Mouse (Mus musculus): ENCODE measurements around the gene Kiss1. TPM values are rescaled to one million over a fixed set of nuclear protein-coding genes. Genes with fewer than 3 reads are reported as not detected.

Kiss1 gene
- polyA plus RNA-seq, 1 experiment from 2014 or later = not detected

DNA sequence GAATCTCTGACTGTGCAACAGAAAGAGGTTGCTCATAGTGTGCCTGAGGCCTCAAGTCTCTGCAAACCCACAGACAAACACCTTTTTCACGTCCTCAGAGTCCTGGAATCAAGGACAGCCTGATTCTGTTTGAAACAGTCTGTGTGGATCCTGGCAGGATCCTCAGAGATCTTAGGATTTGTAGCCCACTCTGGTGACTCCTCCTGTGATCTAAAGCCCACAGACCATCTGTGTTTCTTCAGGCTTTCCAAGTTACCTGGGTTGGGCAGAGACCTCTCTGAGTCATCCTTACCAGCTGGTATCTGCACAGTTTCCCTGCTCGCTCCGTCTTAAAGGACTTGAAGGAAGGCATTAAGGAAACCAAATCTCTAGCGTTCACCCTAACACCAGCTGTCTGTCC, 34.6 kb upstream of the Kiss1 start:
- WGBS = 74% methylated on average over 4 of the region's 4 CpGs
- no peak for ATAC-seq (replicated peaks; ENCODE audit: low FRiP score, low TSS enrichment, low read depth)

GRCm38 (mm10) chr1:133287880-133288279, 33.8 kb upstream of the Kiss1 start:
- WGBS = 87% methylated on average over 12 of the region's 12 CpGs
- Histone ChIP-seq H3K36me3 (ENCODE audit: control insufficient read depth, insufficient read depth, low read length) (peaks cover 24% of the 10 kb centered on the region; the same call in 1 of the 2 replicates), H3K27ac (ENCODE audit: low read depth) (no peak overlapping the region), H3K27me3 (replicated peaks; ENCODE audit: control insufficient read depth, insufficient read depth, low read length) (no peaks in the 10 kb centered on the region), H3K4me1 (replicated peaks; ENCODE audit: control insufficient read depth, insufficient read depth, low read length) (no peaks in the 10 kb centered on the region), H3K9me3 (ENCODE audit: control insufficient read depth, low read length) (no peaks in the 10 kb centered on the region), H3K4me2 (ENCODE audit: low read length) (no peak overlapping the region), H3K9ac (ENCODE audit: low read length) (no peak overlapping the region), H3K4me3 (ENCODE audit: low read depth, low read length) (no peak overlapping the region)
- ATAC-seq (replicated peaks; ENCODE audit: low FRiP score, low TSS enrichment, low read depth) (no peak), DNase-seq (ENCODE audit: low spot score) (no peak)

More for the DNA sequence above, 34.6 kb upstream of the Kiss1 start:
- H3K4me3 ChIP-seq (ENCODE audit: low read depth, low read length) = no peak overlapping the region
- no peaks in the 10 kb centered on the region for H3K4me1 ChIP-seq (replicated peaks; ENCODE audit: control insufficient read depth, insufficient read depth, low read length)
- no peak overlapping the region for H3K4me2 ChIP-seq (ENCODE audit: low read length)
- no peak overlapping the region for H3K27ac ChIP-seq (ENCODE audit: low read depth)
- peaks cover 24% of the 10 kb centered on the region; the same call in 1 of the 2 replicates for H3K36me3 ChIP-seq (ENCODE audit: control insufficient read depth, insufficient read depth, low read length)
- H3K9ac ChIP-seq (ENCODE audit: low read length) = no peak overlapping the region
- no peak for DNase-seq (ENCODE audit: low spot score)
- no peaks in the 10 kb centered on the region for H3K27me3 ChIP-seq (replicated peaks; ENCODE audit: control insufficient read depth, insufficient read depth, low read length)
- H3K9me3 ChIP-seq (ENCODE audit: control insufficient read depth, low read length) = no peaks in the 10 kb centered on the region

DNA sequence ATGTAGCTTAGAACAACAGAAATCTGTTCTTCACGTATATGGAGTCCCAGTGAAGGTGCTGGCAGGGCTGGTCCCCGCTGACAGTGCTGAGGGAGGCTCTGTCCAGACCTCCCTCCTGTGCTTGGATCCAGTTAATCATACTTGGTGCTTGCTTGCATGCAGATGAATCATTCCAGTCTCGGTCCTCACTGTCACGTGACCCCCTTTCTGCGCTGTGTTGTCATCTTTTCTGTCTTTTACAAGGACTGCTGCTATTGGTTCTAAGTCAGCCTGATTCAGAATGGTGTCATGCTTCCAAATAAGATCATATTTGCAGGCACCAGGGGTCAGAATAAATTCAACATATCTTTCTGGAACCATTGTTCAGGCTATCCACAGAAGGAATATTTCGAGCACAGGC, 29.8 kb upstream of the Kiss1 start:
- Histone ChIP-seq H3K4me2 (ENCODE audit: low read length) (no peak overlapping the region), H3K27ac (ENCODE audit: low read depth) (no peak overlapping the region), H3K9ac (ENCODE audit: low read length) (no peak overlapping the region), H3K4me1 (replicated peaks; ENCODE audit: control insufficient read depth, insufficient read depth, low read length) (no peaks in the 10 kb centered on the region), H3K36me3 (ENCODE audit: control insufficient read depth, insufficient read depth, low read length) (peaks cover 17% of the 10 kb centered on the region; the same call in 1 of the 2 replicates), H3K27me3 (replicated peaks; ENCODE audit: control insufficient read depth, insufficient read depth, low read length) (no peaks in the 10 kb centered on the region), H3K9me3 (ENCODE audit: control insufficient read depth, low read length) (no peaks in the 10 kb centered on the region), H3K4me3 (ENCODE audit: low read depth, low read length) (no peak overlapping the region)
- 89% methylated on average over 6 of the region's 6 CpGs for WGBS
- ATAC-seq (replicated peaks; ENCODE audit: low FRiP score, low TSS enrichment, low read depth) (no peak), DNase-seq (ENCODE audit: low spot score) (no peak)

DNA sequence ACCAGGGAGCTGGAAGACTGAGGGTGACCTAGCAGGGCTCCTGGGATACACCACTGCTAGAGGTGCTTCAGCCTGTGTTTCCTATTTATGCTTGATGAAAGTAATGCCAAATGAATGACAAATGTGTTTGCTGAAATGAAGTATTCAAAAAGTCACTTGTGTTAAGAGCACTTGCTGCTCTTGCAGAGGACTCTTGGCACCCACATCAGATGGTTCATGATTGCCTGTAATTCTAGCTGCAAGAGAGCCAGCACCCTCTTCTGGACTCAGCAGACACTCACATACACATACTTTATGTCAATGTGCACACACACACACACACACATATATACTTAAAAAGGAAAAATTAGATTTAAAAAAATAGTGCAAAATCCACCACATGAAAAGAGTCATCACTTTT, 29.1 kb upstream of the Kiss1 start:
- ATAC-seq (replicated peaks; ENCODE audit: low FRiP score, low TSS enrichment, low read depth) (no peak), DNase-seq (ENCODE audit: low spot score) (no peak)
- Histone ChIP-seq H3K4me3 (ENCODE audit: low read depth, low read length) (no peak overlapping the region), H3K27me3 (replicated peaks; ENCODE audit: control insufficient read depth, insufficient read depth, low read length) (no peaks in the 10 kb centered on the region), H3K9me3 (ENCODE audit: control insufficient read depth, low read length) (no peaks in the 10 kb centered on the region), H3K36me3 (ENCODE audit: control insufficient read depth, insufficient read depth, low read length) (peaks cover 13% of the 10 kb centered on the region; the same call in 1 of the 2 replicates), H3K4me2 (ENCODE audit: low read length) (no peak overlapping the region), H3K27ac (ENCODE audit: low read depth) (no peak overlapping the region), H3K4me1 (replicated peaks; ENCODE audit: control insufficient read depth, insufficient read depth, low read length) (no peaks in the 10 kb centered on the region), H3K9ac (ENCODE audit: low read length) (no peak overlapping the region)

GRCm38 (mm10) chr1:133296376-133296775, 25.3 kb upstream of the Kiss1 start:
- Histone ChIP-seq H3K27me3 (replicated peaks; ENCODE audit: control insufficient read depth, insufficient read depth, low read length) (no peaks in the 10 kb centered on the region), H3K4me3 (ENCODE audit: low read depth, low read length) (no peak overlapping the region), H3K4me1 (replicated peaks; ENCODE audit: control insufficient read depth, insufficient read depth, low read length) (peaks cover 8% of the 10 kb centered on the region; the same call in 1 of the 2 replicates), H3K27ac (ENCODE audit: low read depth) (no peak overlapping the region), H3K4me2 (ENCODE audit: low read length) (no peak overlapping the region), H3K9me3 (ENCODE audit: control insufficient read depth, low read length) (no peaks in the 10 kb centered on the region), H3K9ac (ENCODE audit: low read length) (no peak overlapping the region), H3K36me3 (ENCODE audit: control insufficient read depth, insufficient read depth, low read length) (peaks cover 15% of the 10 kb centered on the region)
- DNase-seq (ENCODE audit: low spot score) (no peak), ATAC-seq (replicated peaks; ENCODE audit: low FRiP score, low TSS enrichment, low read depth) (no peak)
- 92% methylated on average over 9 of the region's 9 CpGs for WGBS

- DNase-seq (ENCODE audit: low spot score) = no peak
- Histone ChIP-seq H3K9ac (ENCODE audit: low read length) (no peak overlapping the region), H3K4me1 (replicated peaks; ENCODE audit: control insufficient read depth, insufficient read depth, low read length) (peaks cover 16% of the 10 kb centered on the region; the same call in 1 of the 2 replicates), H3K36me3 (ENCODE audit: control insufficient read depth, insufficient read depth, low read length) (peaks cover 15% of the 10 kb centered on the region), H3K27ac (ENCODE audit: low read depth) (no peak overlapping the region), H3K9me3 (ENCODE audit: control insufficient read depth, low read length) (no peaks in the 10 kb centered on the region), H3K27me3 (replicated peaks; ENCODE audit: control insufficient read depth, insufficient read depth, low read length) (no peaks in the 10 kb centered on the region), H3K4me3 (ENCODE audit: low read depth, low read length) (no peak overlapping the region), H3K4me2 (ENCODE audit: low read length) (no peak overlapping the region)
- 57% methylated on average over 14 of the region's 14 CpGs for WGBS
- ATAC-seq (replicated peaks; ENCODE audit: low FRiP score, low TSS enrichment, low read depth) = no peak
Measured at GRCm38 (mm10) chr1:133298816-133299215, 22.9 kb upstream of the Kiss1 start.

GRCm38 (mm10) chr1:133302540-133302939, 19.1 kb upstream of the Kiss1 start:
- H3K4me1 ChIP-seq (replicated peaks; ENCODE audit: control insufficient read depth, insufficient read depth, low read length) = peaks cover 16% of the 10 kb centered on the region; the same call in 1 of the 2 replicates
- ATAC-seq (replicated peaks; ENCODE audit: low FRiP score, low TSS enrichment, low read depth) = no peak
- H3K4me3 ChIP-seq (ENCODE audit: low read depth, low read length) = no peak overlapping the region
- peaks cover 15% of the 10 kb centered on the region; the same call in 1 of the 2 replicates for H3K36me3 ChIP-seq (ENCODE audit: control insufficient read depth, insufficient read depth, low read length)
- no peak for DNase-seq (ENCODE audit: low spot score)
- H3K9me3 ChIP-seq (ENCODE audit: control insufficient read depth, low read length) = no peaks in the 10 kb centered on the region
- WGBS = 19% methylated on average over 3 of the region's 3 CpGs
- no peak overlapping the region for H3K4me2 ChIP-seq (ENCODE audit: low read length)
- no peak overlapping the region for H3K9ac ChIP-seq (ENCODE audit: low read length)
- peak overlapping the region; percentile 43 for H3K27ac ChIP-seq (ENCODE audit: low read depth)
- H3K27me3 ChIP-seq (replicated peaks; ENCODE audit: control insufficient read depth, insufficient read depth, low read length) = no peaks in the 10 kb centered on the region

DNA sequence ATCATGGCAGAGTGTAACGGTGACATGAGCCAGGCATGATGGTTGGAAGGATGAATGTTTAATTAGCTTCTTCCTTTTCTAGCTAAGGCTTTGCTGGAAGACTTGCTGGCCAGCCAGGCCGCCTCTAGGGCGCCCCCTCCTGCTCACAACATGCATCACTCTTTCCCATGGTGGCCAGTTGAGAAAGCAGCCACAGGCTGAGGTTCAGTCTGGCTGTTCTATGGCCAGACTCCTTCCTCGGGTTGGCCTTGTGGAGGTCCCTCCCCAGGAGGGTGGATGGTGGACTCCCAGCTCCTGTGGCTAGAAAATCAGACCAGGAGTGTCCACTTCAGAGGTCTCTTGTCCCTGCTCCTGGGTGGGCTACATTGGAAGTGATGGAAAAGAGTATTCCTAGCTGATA, 14.8 kb upstream of the Kiss1 start:
- Histone ChIP-seq H3K4me1 (replicated peaks; ENCODE audit: control insufficient read depth, insufficient read depth, low read length) (peaks cover 7% of the 10 kb centered on the region; the same call in 1 of the 2 replicates), H3K4me2 (ENCODE audit: low read length) (no peak overlapping the region), H3K4me3 (ENCODE audit: low read depth, low read length) (no peak overlapping the region), H3K9ac (ENCODE audit: low read length) (no peak overlapping the region), H3K9me3 (ENCODE audit: control insufficient read depth, low read length) (no peaks in the 10 kb centered on the region), H3K27me3 (replicated peaks; ENCODE audit: control insufficient read depth, insufficient read depth, low read length) (no peaks in the 10 kb centered on the region), H3K27ac (ENCODE audit: low read depth) (no peak overlapping the region), H3K36me3 (ENCODE audit: control insufficient read depth, insufficient read depth, low read length) (no peaks in the 10 kb centered on the region)
- no peak for ATAC-seq (replicated peaks; ENCODE audit: low FRiP score, low TSS enrichment, low read depth)
- 5% methylated on average over 4 of the region's 4 CpGs for WGBS
- peak; percentile 86 for DNase-seq (ENCODE audit: low spot score)

GRCm38 (mm10) chr1:133307318-133307717, 14.4 kb upstream of the Kiss1 start:
- DNase-seq (ENCODE audit: low spot score) (peak; percentile 63), ATAC-seq (replicated peaks; ENCODE audit: low FRiP score, low TSS enrichment, low read depth) (no peak)
- H3K4me3 ChIP-seq (ENCODE audit: low read depth, low read length) = no peak overlapping the region
- WGBS = 19% methylated on average over 6 of the region's 6 CpGs
- H3K4me2 ChIP-seq (ENCODE audit: low read length) = no peak overlapping the region
- no peaks in the 10 kb centered on the region for H3K27me3 ChIP-seq (replicated peaks; ENCODE audit: control insufficient read depth, insufficient read depth, low read length)
- no peaks in the 10 kb centered on the region for H3K36me3 ChIP-seq (ENCODE audit: control insufficient read depth, insufficient read depth, low read length)
- H3K9ac ChIP-seq (ENCODE audit: low read length) = no peak overlapping the region
- H3K4me1 ChIP-seq (replicated peaks; ENCODE audit: control insufficient read depth, insufficient read depth, low read length) = peaks cover 7% of the 10 kb centered on the region; the same call in 1 of the 2 replicates
- H3K27ac ChIP-seq (ENCODE audit: low read depth) = no peak overlapping the region
- no peaks in the 10 kb centered on the region for H3K9me3 ChIP-seq (ENCODE audit: control insufficient read depth, low read length)

Data from intestine, embryonic 14.5 days (tissue).